Mouse (Mus musculus): ENCODE results near the gene Sez6l.

DNA sequence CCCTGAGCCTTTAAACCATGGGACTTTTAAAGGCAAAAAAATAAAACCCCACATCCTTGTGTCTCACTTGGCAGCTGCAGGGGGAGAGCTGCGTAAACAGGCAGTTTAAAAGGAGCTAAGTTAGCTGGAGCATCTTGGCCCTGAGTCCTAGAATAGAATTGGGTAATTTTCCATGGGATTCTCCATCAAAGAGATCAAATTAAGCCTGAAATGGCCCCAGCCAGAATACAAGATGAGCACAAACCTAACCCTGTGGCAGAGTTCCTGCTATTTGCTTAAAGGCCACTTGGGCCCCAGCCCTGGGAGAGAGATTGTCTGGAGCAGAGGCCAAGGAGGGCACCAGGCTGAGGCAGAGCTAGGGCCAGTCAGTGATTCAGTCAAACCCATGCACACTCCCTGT lies 27.3 kb upstream of the Sez6l start:
- TF ChIP-seq POLR2A (IDR thresholded peaks at IDR 0.05; ENCODE audit: insufficient read depth, low read depth, low read length) (no peak), EP300 (IDR thresholded peaks at IDR 0.05; ENCODE audit: insufficient read depth, low read depth, low read length) (no peak)
